Mouse (Mus musculus) left cerebral cortex, adult 6 months (tissue): ENCODE measurements around the gene Olfr1209. TPM values are rescaled to one million over a fixed set of nuclear protein-coding genes. Genes with fewer than 3 reads are reported as not detected.

ENCODE experiments used
- long read RNA-seq, 2 experiments: library from polyadenylated mRNA; unstranded; transcript quantifications; one replicate each; pipeline ENCODE4 v2.0.0; 2019 to 2020
- polyA plus RNA-seq: library from polyadenylated mRNA; unstranded; fragments of <200 nt; fragmentation: Nextera tagmentation; gene quantifications from 2 replicates; pipeline ENCODE4 v1.2.3, GENCODE M21; 2021

Olfr1209 gene
- polyA plus RNA-seq, result not detected in 2 replicates
- long read RNA-seq, experiment 1, result 0 reads
- long read RNA-seq, experiment 2, result 0 reads

GRCm38 (mm10) chr2:88915057-88915456 lies at the start of gene Olfr1209:
Gene Olfr1209 (minus strand): TSS chr2:88915157.

GRCm38 (mm10) chr2:88953669-88954068 lies 38.7 kb upstream of the Olfr1209 start, which contains the start of gene Olfr1212:
Gene Olfr1212 (plus strand): TSS chr2:88953969.

GRCm38 (mm10) chr2:88938011-88938410 lies 23.1 kb upstream of the Olfr1209 start, which contains the start of gene Olfr1211:
Gene Olfr1211 (minus strand): TSS chr2:88938111.

GRCm38 (mm10) chr2:88902211-88902610 lies 12.7 kb downstream of the Olfr1209 start, which contains the start of gene Olfr1208:
Gene Olfr1208 (minus strand): TSS chr2:88902311.

GRCm38 (mm10) chr2:88862931-88863330 lies 52.0 kb downstream of the Olfr1209 start, which contains the start of gene Olfr1206:
Gene Olfr1206 (plus strand): TSS chr2:88863231.

Other genes with a start within 250 kb of the Olfr1209 start
- gene Olfr1193, start 239.5 kb downstream of the Olfr1209 start, polyA plus RNA-seq, result not detected in 2 replicates
- gene Olfr1195, start 226.0 kb downstream of the Olfr1209 start, polyA plus RNA-seq, result not detected in 2 replicates
- not detected in 2 replicates for gene Olfr1196, start 210.6 kb downstream of the Olfr1209 start, polyA plus RNA-seq
- gene Olfr1197, start 182.8 kb downstream of the Olfr1209 start, polyA plus RNA-seq, result not detected in 2 replicates
- gene Olfr1198, start 163.8 kb downstream of the Olfr1209 start, polyA plus RNA-seq, result not detected in 2 replicates
- gene Olfr1199, start 154.7 kb downstream of the Olfr1209 start, polyA plus RNA-seq, result not detected in 2 replicates
- 0.04 TPM in 1 of 2 replicates, not detected in the other for gene Olfr1200, start 144.7 kb downstream of the Olfr1209 start, polyA plus RNA-seq
- gene Olfr1201, start 122.1 kb downstream of the Olfr1209 start, polyA plus RNA-seq, result not detected in 2 replicates
- not detected in 2 replicates for gene Olfr1202, start 100.7 kb downstream of the Olfr1209 start, polyA plus RNA-seq
- not detected in 2 replicates for gene Olfr1205, start 85.4 kb downstream of the Olfr1209 start, polyA plus RNA-seq
- gene Olfr1204, start 65.9 kb downstream of the Olfr1209 start, polyA plus RNA-seq, result not detected in 2 replicates
- gene Olfr1206, start 51.9 kb downstream of the Olfr1209 start, polyA plus RNA-seq, result not detected in 2 replicates
- gene Olfr1208, start 12.8 kb downstream of the Olfr1209 start, polyA plus RNA-seq, result not detected in 2 replicates
- not detected in 2 replicates for gene Olfr1211, start 23.0 kb upstream of the Olfr1209 start, polyA plus RNA-seq
- not detected in 2 replicates for gene Olfr1212, start 38.8 kb upstream of the Olfr1209 start, polyA plus RNA-seq
- not detected in 2 replicates for gene Gm13762, start 65.1 kb upstream of the Olfr1209 start, polyA plus RNA-seq
- gene Olfr1214, start 77.5 kb upstream of the Olfr1209 start, polyA plus RNA-seq, result not detected in 2 replicates
- gene Olfr1215, start 91.8 kb upstream of the Olfr1209 start, polyA plus RNA-seq, result not detected in 2 replicates
- gene Olfr1216, start 103.2 kb upstream of the Olfr1209 start, polyA plus RNA-seq, result not detected in 2 replicates
- not detected in 2 replicates for gene Olfr1217, start 116.9 kb upstream of the Olfr1209 start, polyA plus RNA-seq
- not detected in 2 replicates for gene Olfr1218, start 146.0 kb upstream of the Olfr1209 start, polyA plus RNA-seq
- gene Olfr1219, start 168.4 kb upstream of the Olfr1209 start, polyA plus RNA-seq, result not detected in 2 replicates
- not detected in 2 replicates for gene Olfr1220, start 191.7 kb upstream of the Olfr1209 start, polyA plus RNA-seq
- gene Olfr1221, start 202.1 kb upstream of the Olfr1209 start, polyA plus RNA-seq, result not detected in 2 replicates
- gene Olfr1222, start 217.9 kb upstream of the Olfr1209 start, polyA plus RNA-seq, result not detected in 2 replicates
- not detected in 2 replicates for gene Olfr1223, start 236.4 kb upstream of the Olfr1209 start, polyA plus RNA-seq
- gene Olfr1224-ps1, start 248.9 kb upstream of the Olfr1209 start, polyA plus RNA-seq, result not detected in 2 replicates